Comparison of ENCODE assay signal across 26 mouse cellular contexts in genomic region chr10:103832063-103832462, GRCm38 (mm10).
DNase-seq lines count a peak whose midpoint lies in the region; ATAC-seq lines count a peak whose summit lies in the region.
"Had no signal": no experiment of that assay in that cellular context is flagged by ENCODE, and none has a peak within 500 bp of the region (broad histone marks: within the 10 kb centered on the region; RNA-seq: fewer than 3 reads in every experiment).

No protein-coding gene starts in this region.

- H3K27ac ChIP-seq in forebrain, embryonic 14.5 days (ENCODE audit: low read depth, low read length) = no peak overlapping the region
- H3K27ac ChIP-seq in forebrain, embryonic 11.5 days (ENCODE audit: low read depth, low read length) = no peak overlapping the region
- H3K27ac ChIP-seq: embryonic facial prominence, embryonic 12.5 days; heart, adult 2 months; heart, embryonic 10.5 days; heart, embryonic 13.5 days; hindbrain, embryonic 15.5 days; intestine, embryonic 15.5 days had no signal

- DNase-seq in embryo, embryonic 10.5 days (ENCODE audit: low spot score) = peak; percentile 5
- no peak for DNase-seq in embryo, embryonic 10 days (ENCODE audit: low spot score)
- peak; percentile 49 for DNase-seq in forebrain, embryonic 14.5 days (ENCODE audit: low spot score)
- no peak for DNase-seq in forebrain, embryonic 11.5 days (ENCODE audit: low spot score)
- peak; percentile 54 for DNase-seq in retina, postnatal 1 day
- DNase-seq in retina, embryonic 14.5 days (ENCODE audit: low spot score) = no peak
- DNase-seq in urinary bladder, postnatal 25 days (ENCODE audit: low spot score) = no peak
- DNase-seq: adrenal gland, postnatal 10 days; adrenal gland, postnatal 36 days; cerebellum, adult 11 months; cerebellum, adult 2 months; cerebellum, adult 9-11 months; cerebellum, postnatal 25 days; gastrocnemius, postnatal 10 days; gastrocnemius, postnatal 36 days; heart, adult 2 months; heart, postnatal 14 days; heart, postnatal 4 days had no signal

- H3K9me3 ChIP-seq in forebrain, embryonic 14.5 days (replicated peaks; ENCODE audit: control insufficient read depth, low read length) = no peaks in the 10 kb centered on the region
- H3K9me3 ChIP-seq in forebrain, embryonic 11.5 days (ENCODE audit: control insufficient read depth, low read length) = no peaks in the 10 kb centered on the region
- H3K9me3 ChIP-seq: embryonic facial prominence, embryonic 12.5 days; heart, embryonic 10.5 days; heart, embryonic 13.5 days; hindbrain, embryonic 15.5 days; intestine, embryonic 15.5 days had no signal

- no peaks in the 10 kb centered on the region for H3K27me3 ChIP-seq in forebrain, embryonic 14.5 days (replicated peaks; ENCODE audit: control insufficient read depth, insufficient read depth, low read length)
- no peaks in the 10 kb centered on the region for H3K27me3 ChIP-seq in forebrain, embryonic 11.5 days (ENCODE audit: control insufficient read depth, insufficient read depth, low read length)
- H3K27me3 ChIP-seq: embryonic facial prominence, embryonic 12.5 days; heart, embryonic 13.5 days; hindbrain, embryonic 15.5 days; intestine, embryonic 15.5 days; Patski had no signal

- no peaks in the 10 kb centered on the region for H3K36me3 ChIP-seq in forebrain, embryonic 14.5 days (ENCODE audit: control insufficient read depth, insufficient read depth, low read length)
- no peaks in the 10 kb centered on the region for H3K36me3 ChIP-seq in forebrain, embryonic 11.5 days (ENCODE audit: control insufficient read depth, insufficient read depth, low read length)
- H3K36me3 ChIP-seq: embryonic facial prominence, embryonic 12.5 days; heart, embryonic 10.5 days; heart, embryonic 13.5 days; hindbrain, embryonic 15.5 days; intestine, embryonic 15.5 days had no signal

- H3K4me2 ChIP-seq in forebrain, embryonic 14.5 days (ENCODE audit: low read length) = no peak overlapping the region
- no peak overlapping the region for H3K4me2 ChIP-seq in forebrain, embryonic 11.5 days (ENCODE audit: low read depth, low read length, severe bottlenecking)
- H3K4me2 ChIP-seq: embryonic facial prominence, embryonic 12.5 days; heart, embryonic 13.5 days; hindbrain, embryonic 15.5 days; intestine, embryonic 15.5 days had no signal

- no peak overlapping the region for H3K4me3 ChIP-seq in forebrain, embryonic 14.5 days (ENCODE audit: low read depth, low read length)
- no peak overlapping the region for H3K4me3 ChIP-seq in forebrain, embryonic 11.5 days (ENCODE audit: low read depth, low read length)
- H3K4me3 ChIP-seq: embryonic facial prominence, embryonic 12.5 days; erythroblast, embryonic 14.5 days; heart, adult 2 months; heart, embryonic 10.5 days; heart, embryonic 13.5 days; hindbrain, embryonic 15.5 days; intestine, embryonic 15.5 days had no signal

- 24% methylated on average over 2 of the region's 2 CpGs for WGBS in forebrain, embryonic 14.5 days
- WGBS in forebrain, embryonic 11.5 days = 67% methylated on average over 2 of the region's 2 CpGs

- H3K4me1 ChIP-seq in forebrain, embryonic 14.5 days (ENCODE audit: control insufficient read depth, insufficient read depth, low read length) = no peaks in the 10 kb centered on the region
- no peaks in the 10 kb centered on the region for H3K4me1 ChIP-seq in forebrain, embryonic 11.5 days (replicated peaks; ENCODE audit: control insufficient read depth, insufficient read depth, low read length)
- H3K4me1 ChIP-seq: embryonic facial prominence, embryonic 12.5 days; heart, embryonic 10.5 days; heart, embryonic 13.5 days; hindbrain, embryonic 15.5 days; intestine, embryonic 15.5 days had no signal

- ATAC-seq in forebrain, embryonic 14.5 days = peak; percentile 66; the same call in 1 of the 2 replicates
- no peak for ATAC-seq in forebrain, embryonic 11.5 days (replicated peaks; ENCODE audit: low FRiP score)
- ATAC-seq: forebrain, embryonic 16.5 days; intestine, embryonic 15.5 days; Patski had no signal

- H3K9ac ChIP-seq in forebrain, embryonic 14.5 days (ENCODE audit: low read length) = no peak overlapping the region
- H3K9ac ChIP-seq in forebrain, embryonic 11.5 days (ENCODE audit: low read length) = no peak overlapping the region
- H3K9ac ChIP-seq: embryonic facial prominence, embryonic 12.5 days; heart, embryonic 13.5 days; hindbrain, embryonic 15.5 days; intestine, embryonic 15.5 days had no signal

Comparison
In these comparisons a context has a peak if more than half of its experiments do, and no peak if none do; other contexts are left out.
1. DNase-seq: peak in embryo, embryonic 10.5 days (single experiment), forebrain, embryonic 14.5 days (single experiment) and retina, postnatal 1 day (single experiment); none in embryo, embryonic 10 days (single experiment), forebrain, embryonic 11.5 days (single experiment), retina, embryonic 14.5 days (single experiment) and urinary bladder, postnatal 25 days (single experiment).